Mouse (Mus musculus): Measurements from ENCODE around the gene 4930562C15Rik.

GRCm38 (mm10) chr16:4876033-4876680 lies 40.9 kb downstream of the 4930562C15Rik start:
- TF ChIP-seq EP300 (IDR thresholded peaks at IDR 0.05; ENCODE audit: low read depth in 1 of 2, low read length in 2 of 2), result no peak
- TF ChIP-seq UBTF (IDR thresholded peaks at IDR 0.05; ENCODE audit: borderline replicate concordance, insufficient read depth, low read depth, low read length), result no peak
- no peak for TF ChIP-seq MXI1 (IDR thresholded peaks at IDR 0.05; ENCODE audit: low read depth, low read length)
